Mouse (Mus musculus) neural tube, embryonic 10.5 days (tissue): ENCODE data around the gene Bank1.

Experiments
- DNase-seq: peaks from one replicate; pipeline ENCODE4 v3.0.0-alpha.2; 2017; ENCODE audit warnings: low spot score; ENCODE audit errors: extremely low spot score

Bank1 gene

DNA sequence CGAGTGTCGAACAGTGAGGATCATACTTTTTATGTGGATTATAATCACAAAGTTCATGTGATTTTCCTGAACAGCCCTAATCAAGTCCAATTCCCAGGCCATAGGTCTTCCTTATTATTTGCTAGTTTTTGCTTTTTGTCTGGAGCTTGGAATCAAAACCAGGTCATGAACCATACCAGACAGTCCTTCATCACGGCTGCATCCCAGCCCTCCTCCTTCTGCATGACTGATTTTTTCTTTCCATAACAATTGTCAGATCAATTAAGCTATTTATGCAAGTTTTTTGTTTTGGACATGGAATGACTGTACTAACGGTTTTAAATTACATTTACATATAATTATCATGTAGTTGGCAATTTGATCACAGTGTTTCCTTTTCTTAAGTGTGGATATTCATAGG is 315.2 kb downstream of the Bank1 start:
- DNase-seq: no peak

DNA sequence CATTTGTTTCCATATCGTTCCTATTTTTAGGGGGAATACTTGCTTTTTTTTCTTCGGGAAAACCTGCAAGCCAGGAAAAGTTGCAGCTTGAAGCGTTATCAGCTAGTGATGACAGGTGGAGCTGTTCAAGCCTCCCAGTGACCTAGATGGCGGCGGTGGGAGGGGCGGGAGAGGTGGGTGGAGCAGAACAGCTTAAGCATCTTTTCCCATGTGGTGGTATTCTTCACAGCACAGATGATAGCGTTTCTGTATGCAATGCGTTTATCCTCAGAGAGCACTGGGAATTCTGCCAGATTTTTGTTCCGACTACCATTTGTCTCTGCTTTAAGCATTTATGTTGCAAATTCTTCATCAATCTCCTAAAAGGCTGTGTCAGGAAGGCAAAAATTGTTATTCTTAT is 318.0 kb downstream of the Bank1 start:
- no peak for DNase-seq

- no peak for DNase-seq
These were observed 318.6 kb downstream of the Bank1 start for GRCm38 (mm10) chr3:136007081-136007828.
